Mouse (Mus musculus) left cerebral cortex, adult 11 months (tissue): ENCODE measurements at regions not wholly inside any gene's neighbourhood (a gene's known extent, or its start where the extent isn't known, plus 50 kb on each side); places are given as distances from the start of the nearest gene placed in this dataset.

Source experiments
- DNase-seq: peaks from one replicate; pipeline ENCODE4 v3.0.0; 2022; ENCODE audit warnings: low spot score

DNA sequence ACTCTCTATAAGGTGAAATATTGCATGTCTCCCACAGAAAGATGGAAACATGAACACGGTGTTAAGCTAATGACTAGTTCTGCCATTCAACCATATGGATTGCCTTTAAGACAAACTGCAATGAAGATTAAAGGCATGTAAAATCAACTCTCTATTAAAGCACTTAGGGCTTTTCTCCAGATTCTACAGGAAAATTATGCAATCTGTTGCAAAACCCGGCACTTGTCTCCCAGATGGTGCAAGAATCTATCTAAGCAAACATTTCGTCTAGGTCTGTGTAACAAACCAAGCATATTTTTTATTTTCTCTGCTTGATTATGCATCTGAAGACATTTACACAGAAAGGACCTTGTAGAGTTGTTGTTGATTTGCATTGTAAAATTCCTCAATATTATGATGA is 1682.9 kb downstream of the Cdh8 start:
- DNase-seq, result peak; percentile 0

DNA sequence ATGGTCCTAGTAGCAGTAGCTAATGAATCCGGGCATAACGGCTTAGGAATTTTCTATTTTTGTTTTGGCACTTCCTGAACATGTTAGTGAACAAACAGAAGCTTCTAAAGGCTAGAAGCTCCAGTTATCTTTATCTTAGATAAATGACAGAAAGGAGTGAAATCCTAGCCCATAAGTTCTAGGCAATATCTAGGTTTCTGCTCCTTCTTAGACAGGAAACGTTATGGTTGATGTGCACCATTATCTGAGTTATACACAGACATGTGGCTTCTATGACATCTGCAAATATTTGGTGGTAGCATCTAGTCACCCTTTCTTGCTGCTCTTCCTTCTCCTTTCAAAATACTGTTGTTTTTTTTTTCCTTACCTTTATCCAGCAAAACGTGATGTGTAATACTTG is 1693.6 kb downstream of the Cdh8 start:
- DNase-seq, result no peak

DNA sequence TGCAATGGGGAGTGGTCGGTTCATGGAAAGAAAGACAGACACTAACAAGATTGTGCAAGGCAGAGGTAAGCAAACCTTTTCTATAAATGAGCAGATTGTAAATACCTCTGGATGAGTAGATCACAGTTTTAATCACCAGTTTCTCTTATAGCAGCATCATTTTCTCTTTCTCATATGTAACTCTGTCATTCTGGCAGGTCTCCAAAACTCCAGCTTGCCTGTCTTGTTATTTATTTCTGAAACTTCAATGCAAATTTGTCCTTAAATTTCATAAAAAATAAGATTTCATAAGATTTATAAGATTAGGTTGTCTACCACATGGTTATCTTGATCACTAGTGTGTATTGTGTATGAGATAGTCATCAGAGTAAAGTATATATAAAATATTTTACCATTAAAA is 1714.6 kb downstream of the Cdh8 start:
- DNase-seq, result no peak

GRCm38 (mm10) chr8:97664404-97664803 is 1751.9 kb downstream of the Cdh8 start:
- no peak for DNase-seq

DNA sequence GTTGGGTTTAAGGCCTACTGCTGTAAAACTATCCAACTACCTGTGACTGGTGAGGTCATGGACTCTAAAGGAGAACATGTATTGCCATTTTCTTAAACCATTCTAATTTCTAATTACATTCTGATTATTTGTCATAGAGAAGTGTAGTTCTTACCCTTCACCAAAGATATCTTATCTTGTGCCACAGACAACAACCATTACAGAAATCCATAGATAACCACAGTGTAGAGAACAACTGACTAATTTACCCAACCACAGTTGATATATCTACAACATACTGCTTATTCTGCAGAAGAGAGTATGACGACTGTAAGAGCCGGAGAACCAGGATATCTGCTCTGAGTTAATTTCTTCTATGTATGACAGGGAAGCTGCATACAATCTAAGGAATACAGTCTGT is 1754.1 kb downstream of the Cdh8 start:
- DNase-seq, result no peak

- no peak for DNase-seq
These were observed 1763.5 kb upstream of the Got2 start for GRCm38 (mm10) chr8:97651802-97652201.

DNA sequence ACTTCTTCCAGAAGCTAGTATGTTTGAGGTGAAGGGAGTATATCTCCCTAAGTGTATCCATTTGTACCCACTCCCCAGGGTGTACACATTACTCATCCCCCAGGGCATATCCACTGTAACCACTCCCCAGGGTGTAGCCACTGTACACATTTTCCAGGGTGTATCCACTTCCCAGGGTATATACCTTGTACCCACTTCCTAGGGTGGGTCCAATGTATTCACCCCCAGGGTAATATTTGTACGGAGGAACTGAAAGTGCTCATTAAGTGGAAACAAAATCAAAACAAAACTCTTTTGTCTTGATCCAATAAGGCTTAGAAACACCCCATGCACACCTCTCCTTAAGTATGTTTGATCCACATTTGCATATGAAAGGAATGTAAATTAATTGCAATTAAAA is 1744.6 kb upstream of the Got2 start:
- no peak for DNase-seq
